Mouse (Mus musculus) myocyte (in vitro differentiated cells): Measurements from ENCODE around the gene Tsnax. TPM values are rescaled to one million over a fixed set of nuclear protein-coding genes. Genes with fewer than 3 reads are reported as not detected.
A peak's percentile ranks its signal among the peaks of the same experiment; 100 is the strongest.

Experiments
- H3K27me3 ChIP-seq: one replicate; pipeline ENCODE4 v1.6.1; 2011; ENCODE audit not compliant: control insufficient read depth, insufficient read depth, insufficient read length
- H3K36me3 ChIP-seq: one replicate; pipeline ENCODE4 v1.6.1; 2011; ENCODE audit not compliant: control insufficient read depth, insufficient read depth
- H3K4me2 ChIP-seq: one replicate; pipeline ENCODE4 v1.6.1; 2011; ENCODE audit warnings: low read depth, control low read depth
- H3K4me3 ChIP-seq: one replicate; pipeline ENCODE4 v1.5.1; 2011; ENCODE audit warnings: mild to moderate bottlenecking, control low read depth, moderate library complexity
- H3K79me2 ChIP-seq: one replicate; pipeline ENCODE4 v1.6.1; 2011; ENCODE audit not compliant: control insufficient read depth, insufficient read depth
- H3ac ChIP-seq: one replicate; pipeline ENCODE4 v1.6.1; 2011; ENCODE audit not compliant: control insufficient read depth, insufficient read length
- CEBPB ChIP-seq: IDR thresholded peaks from 2 replicates; pipeline ENCODE4 v1.6.1; 2011; ENCODE audit warnings: mild to moderate bottlenecking, moderate library complexity; ENCODE audit not compliant: poor library complexity, insufficient read depth, severe bottlenecking
- E2F4 ChIP-seq: IDR thresholded peaks from one replicate; pipeline ENCODE4 v1.6.1; 2011; ENCODE audit warnings: mild to moderate bottlenecking, control low read depth, moderate library complexity; ENCODE audit not compliant: insufficient read depth
- MAX ChIP-seq: IDR thresholded peaks from one replicate; pipeline ENCODE4 v1.6.1; 2011; ENCODE audit warnings: low read depth, mild to moderate bottlenecking, control low read depth
- MYOD1 ChIP-seq, 3 experiments: IDR thresholded peaks; one replicate each; pipeline ENCODE4 v1.6.1; 2011; ENCODE audit warnings: control low read depth in 2 of 3, low read depth in 2 of 3, mild to moderate bottlenecking in 2 of 3, moderate library complexity in 1 of 3; ENCODE audit not compliant: insufficient read length in 2 of 3, control insufficient read depth in 1 of 3
- MYOG ChIP-seq, 3 experiments: IDR thresholded peaks; one replicate each; pipeline ENCODE4 v1.6.1; 2011; ENCODE audit warnings: control low read depth in 2 of 3, low read depth in 2 of 3, mild to moderate bottlenecking in 2 of 3; ENCODE audit not compliant: insufficient read length in 2 of 3, control insufficient read depth in 1 of 3, insufficient read depth in 1 of 3
- POLR2A ChIP-seq: IDR thresholded peaks from one replicate; pipeline ENCODE4 v1.6.1; 2011; ENCODE audit warnings: low read depth, mild to moderate bottlenecking, control low read depth, moderate library complexity; ENCODE audit not compliant: insufficient read length
- POLR2AphosphoS2 ChIP-seq: IDR thresholded peaks from one replicate; pipeline ENCODE4 v1.6.1; 2011; ENCODE audit warnings: low read depth, control low read depth; ENCODE audit not compliant: insufficient read length
- REST ChIP-seq: IDR thresholded peaks from one replicate; pipeline ENCODE4 v1.6.1; 2011; ENCODE audit warnings: mild to moderate bottlenecking, control low read depth, moderate library complexity; ENCODE audit not compliant: insufficient read depth, insufficient read length
- SRF ChIP-seq: IDR thresholded peaks from one replicate; pipeline ENCODE4 v1.6.1; 2011; ENCODE audit warnings: low read depth; ENCODE audit not compliant: control insufficient read depth, insufficient read length
- TCF12 ChIP-seq: IDR thresholded peaks from one replicate; pipeline ENCODE4 v1.6.1; 2011; ENCODE audit warnings: mild to moderate bottlenecking, control low read depth; ENCODE audit not compliant: poor library complexity, insufficient read depth, severe bottlenecking
- TCF3 ChIP-seq: IDR thresholded peaks from one replicate; pipeline ENCODE4 v1.6.1; 2011; ENCODE audit warnings: low read depth, control low read depth; ENCODE audit not compliant: insufficient read length
- USF1 ChIP-seq: IDR thresholded peaks from one replicate; pipeline ENCODE4 v1.6.1; 2011; ENCODE audit warnings: low read depth, mild to moderate bottlenecking, control low read depth, moderate library complexity
- polyA plus RNA-seq: library from polyadenylated mRNA; unstranded; fragments of >200 nt; fragmentation: generic; extraction: Trizol; gene quantifications from one replicate; pipeline ENCODE4 v1.2.1, GENCODE M21; 2012; ENCODE audit warnings: missing spikeins

The Tsnax gene
- polyA plus RNA-seq, 1 experiment, result 59.9 TPM

- peaks cover 30% of the 10 kb centered on the region for H3K36me3 ChIP-seq
- no peaks in the 10 kb centered on the region for H3K79me2 ChIP-seq
- H3K4me3 ChIP-seq, result no peak overlapping the region
- H3K4me2 ChIP-seq, result no peak overlapping the region
- H3ac ChIP-seq, result no peak overlapping the region
- TF ChIP-seq MAX (no peak), POLR2A (no peak), CEBPB (no peak), POLR2AphosphoS2 (no peak), E2F4 (no peak), MYOG (IDR thresholded peaks at IDR 0.05; ENCODE audit: control insufficient read depth in 1 of 3, insufficient read depth in 1 of 3, insufficient read length in 2 of 3, low read depth in 2 of 3) (no peak), USF1 (no peak), MYOD1 (IDR thresholded peaks at IDR 0.05; ENCODE audit: control insufficient read depth in 1 of 3, insufficient read length in 2 of 3, low read depth in 2 of 3) (no peak), TCF12 (no peak), SRF (no peak), REST (no peak), TCF3 (no peak)
- H3K27me3 ChIP-seq, result no peaks in the 10 kb centered on the region
Observed at GRCm38 (mm10) chr8:125028841-125029240, 16.0 kb downstream of the Tsnax start.

DNA sequence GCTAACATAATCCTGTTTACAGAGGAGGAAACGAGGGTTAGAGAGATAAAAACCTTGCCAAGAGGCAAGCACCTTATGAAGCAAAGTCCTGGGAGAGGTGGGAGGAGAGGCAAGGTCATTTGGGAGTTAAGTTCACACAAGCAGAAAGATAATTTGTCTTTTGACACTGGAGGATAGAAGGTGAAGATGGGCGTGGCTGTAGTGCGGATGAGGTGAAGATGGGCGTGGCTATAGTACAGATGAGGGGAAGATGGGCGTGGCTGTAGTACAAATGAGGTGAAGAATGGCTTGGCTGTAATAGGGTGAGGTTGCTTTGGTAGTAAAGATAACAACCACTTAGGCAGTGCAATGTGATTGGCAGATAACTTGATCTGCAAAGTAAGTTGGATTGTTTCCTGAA is 18.5 kb downstream of the Tsnax start:
- TF ChIP-seq REST (no peak), POLR2AphosphoS2 (no peak), CEBPB (no peak)

GRCm38 (mm10) chr8:125034669-125035068 is 21.9 kb downstream of the Tsnax start:
- peaks cover 27% of the 10 kb centered on the region for H3K36me3 ChIP-seq
- no peaks in the 10 kb centered on the region for H3K27me3 ChIP-seq
- H3K4me3 ChIP-seq, result no peak overlapping the region
- no peaks in the 10 kb centered on the region for H3K79me2 ChIP-seq
- no peak overlapping the region for H3ac ChIP-seq
- H3K4me2 ChIP-seq, result no peak overlapping the region
- no peak for TF ChIP-seq REST
- peak in 1 of 3 experiments; percentile 50 for TF ChIP-seq MYOD1 (IDR thresholded peaks at IDR 0.05; ENCODE audit: control insufficient read depth in 1 of 3, insufficient read length in 2 of 3, low read depth in 2 of 3)

More for the DNA sequence above, 18.5 kb downstream of the Tsnax start:
- Histone ChIP-seq H3K36me3 (peaks cover 25% of the 10 kb centered on the region), H3K4me3 (no peak overlapping the region), H3ac (no peak overlapping the region), H3K79me2 (no peaks in the 10 kb centered on the region), H3K4me2 (no peak overlapping the region), H3K27me3 (no peaks in the 10 kb centered on the region)

DNA sequence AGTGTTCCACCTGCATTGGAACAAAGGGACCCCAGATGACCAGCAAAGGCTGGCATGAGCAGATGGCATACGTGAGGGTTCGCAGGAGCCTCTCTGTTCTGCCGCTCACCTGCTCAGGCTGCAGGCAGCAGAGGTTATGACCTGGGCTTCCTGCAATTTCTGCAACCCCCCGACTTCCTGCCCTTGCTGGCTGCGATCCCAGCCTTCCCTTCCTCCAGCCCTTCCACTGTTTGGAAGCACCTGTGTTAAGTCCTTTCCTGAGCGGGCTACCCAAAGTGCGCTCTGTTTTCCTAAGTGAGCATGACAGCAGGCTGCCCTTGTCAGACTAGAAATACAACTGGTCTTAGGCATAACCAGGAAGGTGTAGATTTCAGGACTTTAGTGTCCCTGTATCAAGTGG is 24.3 kb downstream of the Tsnax start:
- Histone ChIP-seq H3K4me3 (no peak overlapping the region), H3K79me2 (no peaks in the 10 kb centered on the region), H3K27me3 (no peaks in the 10 kb centered on the region), H3K36me3 (peaks cover 10% of the 10 kb centered on the region), H3K4me2 (no peak overlapping the region), H3ac (no peak overlapping the region)
- TF ChIP-seq POLR2AphosphoS2, result no peak
- no peak for TF ChIP-seq CEBPB
- TF ChIP-seq MYOD1 (IDR thresholded peaks at IDR 0.05; ENCODE audit: control insufficient read depth in 1 of 3, insufficient read length in 2 of 3, low read depth in 2 of 3), result no peak
- no peak for TF ChIP-seq TCF12
- TF ChIP-seq USF1, result no peak
- no peak for TF ChIP-seq SRF
- TF ChIP-seq MYOG (IDR thresholded peaks at IDR 0.05; ENCODE audit: control insufficient read depth in 1 of 3, insufficient read depth in 1 of 3, insufficient read length in 2 of 3, low read depth in 2 of 3), result no peak
- no peak for TF ChIP-seq E2F4
- no peak for TF ChIP-seq MAX
- no peak for TF ChIP-seq REST

DNA sequence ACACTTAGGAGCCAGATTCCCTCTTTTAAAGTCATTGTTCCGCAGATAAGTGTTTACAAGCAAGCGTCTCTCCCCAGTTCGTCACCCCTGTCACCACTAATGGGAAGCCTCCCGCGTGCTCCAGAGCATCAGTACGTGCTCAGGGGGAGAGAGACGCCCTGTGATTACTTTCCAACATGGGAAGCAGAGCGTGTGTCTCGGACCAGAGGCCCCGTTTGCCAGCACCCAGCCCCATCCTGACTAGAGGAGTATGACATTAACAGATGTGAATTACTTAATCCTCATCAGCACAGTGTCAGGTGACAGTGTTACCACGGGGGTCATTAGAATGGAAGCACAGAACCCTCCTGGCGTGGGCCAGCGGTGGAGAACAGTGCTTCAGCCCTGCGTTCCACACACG is 25.9 kb downstream of the Tsnax start:
- no peak overlapping the region for H3K4me3 ChIP-seq
- no peaks in the 10 kb centered on the region for H3K27me3 ChIP-seq
- no peak overlapping the region for H3K4me2 ChIP-seq
- peaks cover 9% of the 10 kb centered on the region for H3K36me3 ChIP-seq
- no peaks in the 10 kb centered on the region for H3K79me2 ChIP-seq
- no peak overlapping the region for H3ac ChIP-seq
- TF ChIP-seq USF1 (no peak), TCF3 (no peak), MYOG (IDR thresholded peaks at IDR 0.05; ENCODE audit: control insufficient read depth in 1 of 3, insufficient read depth in 1 of 3, insufficient read length in 2 of 3, low read depth in 2 of 3) (no peak), CEBPB (no peak), POLR2A (no peak)
